Mouse (Mus musculus) A20 (cell line): Measurements from ENCODE around the gene Ocrl.

Source experiments
- DNase-seq: peaks from one replicate; pipeline ENCODE4 v3.0.0-alpha.2; 2011; ENCODE audit warnings: low read depth, low spot score

Gene Ocrl

DNA sequence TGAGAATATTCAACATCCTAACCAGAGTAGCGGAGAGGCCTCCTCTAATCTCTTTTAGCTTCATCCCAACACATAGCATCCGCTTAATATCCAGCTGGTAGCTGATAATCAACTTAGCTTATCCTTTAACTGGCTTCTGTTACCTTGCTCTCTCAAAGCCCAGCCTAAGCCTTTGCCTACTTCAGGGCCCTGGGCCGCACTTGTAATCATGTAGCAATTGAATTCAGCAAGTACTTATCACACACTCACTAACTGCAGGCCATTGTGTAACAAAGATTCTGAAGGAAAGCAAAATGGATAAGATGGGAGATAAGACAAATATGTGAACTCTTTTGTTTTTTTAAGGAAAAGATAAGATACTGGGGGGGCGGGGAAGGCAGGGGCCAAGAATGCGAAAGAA, 64.9 kb downstream of the Ocrl start:
- no peak for DNase-seq

GRCm38 (mm10) chrX:47985000-47985619, 72.9 kb downstream of the Ocrl start:
- DNase-seq: peak; percentile 65

DNA sequence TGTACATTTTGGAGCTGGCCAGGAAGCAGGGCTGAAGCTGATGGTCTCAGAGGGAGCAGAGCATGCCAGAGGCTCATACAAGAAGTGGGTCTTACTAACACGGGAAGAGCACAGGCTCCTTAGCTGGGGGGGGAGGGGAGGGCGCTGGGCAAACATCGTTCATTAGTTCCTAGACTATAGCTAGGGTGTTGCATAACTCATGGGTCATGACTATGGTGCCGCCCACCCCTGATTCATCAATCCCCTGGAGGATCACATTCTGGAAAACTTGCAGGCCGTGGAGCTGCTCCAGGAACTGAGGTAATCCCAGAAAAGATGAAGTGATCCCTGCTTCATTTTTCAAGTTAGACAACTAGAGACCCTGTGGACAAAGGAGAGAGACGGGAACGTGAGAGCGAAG, 75.8 kb downstream of the Ocrl start:
- DNase-seq: no peak

DNA sequence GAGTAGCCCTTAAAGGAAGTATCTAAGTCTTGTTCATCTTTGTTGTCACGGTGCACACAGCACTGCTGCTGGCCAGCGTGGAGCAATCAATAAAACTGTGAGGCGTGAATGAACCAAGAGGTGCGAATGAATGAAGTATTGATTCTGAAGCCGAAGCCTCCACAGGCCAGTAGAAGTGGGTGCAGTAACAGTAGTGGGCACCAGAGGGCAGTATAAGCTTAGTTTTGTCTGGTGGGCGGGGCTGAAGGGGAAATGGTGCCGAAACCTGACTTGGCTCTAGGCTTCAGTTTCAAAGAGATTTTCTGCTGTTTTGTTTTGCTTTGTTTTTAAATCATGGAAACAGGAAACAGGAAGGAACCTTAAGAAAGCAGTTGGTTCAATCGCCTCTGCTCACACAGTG, 80.4 kb downstream of the Ocrl start:
- peak; percentile 63 for DNase-seq

- peak; percentile 45 for DNase-seq
These were observed 86.2 kb downstream of the Ocrl start for GRCm38 (mm10) chrX:47998412-47998811.

DNA sequence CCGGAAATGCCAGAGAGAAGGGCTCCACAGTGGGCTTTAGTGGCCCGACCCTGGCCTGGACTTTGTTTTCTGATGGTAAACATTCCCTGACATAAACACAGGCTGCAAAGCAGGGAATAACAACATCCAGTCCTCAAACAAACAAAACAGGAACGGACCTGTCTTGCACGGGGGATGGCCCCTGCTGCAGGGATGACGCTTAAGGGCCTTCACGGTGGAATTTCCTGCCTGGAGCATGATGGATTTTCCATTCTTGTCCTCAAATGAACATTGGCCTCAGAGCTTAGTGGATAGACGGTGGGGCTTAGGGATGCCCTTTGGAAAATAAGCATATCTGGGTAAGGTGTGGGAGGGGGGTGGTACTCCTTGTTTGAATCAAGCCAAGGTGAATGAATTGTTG, 89.0 kb downstream of the Ocrl start:
- DNase-seq: no peak

GRCm38 (mm10) chrX:48004786-48005185, 92.6 kb downstream of the Ocrl start:
- no peak for DNase-seq

- DNase-seq: no peak
These were observed 93.9 kb downstream of the Ocrl start for GRCm38 (mm10) chrX:48006062-48006461.

DNA sequence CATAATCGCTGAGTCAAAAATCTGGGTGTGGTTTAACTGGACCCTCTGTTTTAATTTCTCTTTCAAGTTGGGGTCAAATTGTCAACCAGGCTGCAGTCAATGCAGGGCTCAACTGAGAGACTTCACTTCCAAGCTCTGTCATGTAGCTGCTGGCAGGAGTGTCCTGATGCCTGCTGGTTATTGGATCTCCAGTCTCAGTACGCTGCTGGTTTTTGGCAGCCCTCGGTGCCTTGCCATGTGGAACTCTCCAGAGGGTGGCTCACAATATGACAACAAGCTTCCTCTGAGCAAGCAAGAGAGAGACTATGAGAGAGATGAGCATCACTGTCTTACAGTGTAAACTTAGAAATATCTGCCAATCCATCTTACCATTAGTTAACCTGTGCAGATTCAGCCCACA, 99.5 kb downstream of the Ocrl start:
- no peak for DNase-seq
